Mouse (Mus musculus): ENCODE data around the gene Lrriq4. TPM values are rescaled to one million over a fixed set of nuclear protein-coding genes. Genes with fewer than 3 reads are reported as not detected.

Lrriq4 gene
- polyA plus RNA-seq, 1 experiment from 2014 or later: not detected

DNA sequence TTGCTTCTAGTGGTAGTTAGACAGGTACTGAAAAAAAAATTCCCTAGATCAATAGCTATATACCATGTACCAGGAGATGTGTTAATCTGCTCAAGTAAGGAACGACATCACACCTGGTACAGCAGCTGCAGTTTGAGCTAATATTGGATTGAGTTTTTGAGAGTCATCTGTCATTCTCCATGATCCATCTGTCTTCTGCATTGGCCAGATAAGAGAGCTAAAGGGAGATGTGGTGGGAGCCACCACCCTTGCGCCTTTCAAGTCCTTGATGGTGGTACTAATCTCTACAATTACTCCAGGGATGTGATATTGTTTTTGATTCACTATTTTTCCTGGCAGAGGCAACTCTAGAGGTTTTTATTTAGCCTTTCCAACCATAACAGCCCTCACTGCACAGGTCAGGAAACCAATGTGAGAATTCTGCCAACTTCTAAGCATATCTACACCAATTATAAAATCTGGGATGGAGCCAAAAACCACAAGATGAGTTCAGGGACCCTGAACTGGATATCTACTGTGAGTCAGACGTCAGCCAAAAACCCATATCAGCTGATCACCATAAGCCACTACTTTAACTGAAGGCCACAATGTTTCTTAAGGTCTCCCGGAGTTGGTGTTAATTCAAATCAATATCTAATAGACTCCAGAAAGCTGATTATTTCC, 62.4 kb downstream of the Lrriq4 start:
- WGBS: 53% methylated on average over 4 of the region's 4 CpGs
- Histone ChIP-seq H3K4me3 (ENCODE audit: control insufficient read depth in 1 of 2, insufficient read depth in 1 of 2, low read depth in 1 of 2, low read length in 2 of 2) (no peak overlapping the region), H3K4me1 (ENCODE audit: control insufficient read depth in 2 of 2, insufficient read depth in 2 of 2, low read length in 2 of 2) (no peaks in the 10 kb centered on the region), H3K4me2 (ENCODE audit: low read length) (no peak overlapping the region), H3K27ac (replicated peaks in 1 of 2; ENCODE audit: control insufficient read depth in 1 of 2, insufficient read depth in 1 of 2, low read depth in 2 of 2, low read length in 2 of 2) (no peak overlapping the region), H3K9ac (ENCODE audit: low read length) (no peak overlapping the region), H3K36me3 (ENCODE audit: control insufficient read depth, insufficient read depth, low read length) (no peaks in the 10 kb centered on the region), H3K9me3 (ENCODE audit: control insufficient read depth, low read length) (no peaks in the 10 kb centered on the region), H3K27me3 (ENCODE audit: control insufficient read depth, insufficient read depth, low read length) (no peaks in the 10 kb centered on the region)
- ATAC-seq (ENCODE audit: insufficient number of reproducible peaks, insufficient read depth, low FRiP score, low read depth): no peak

DNA sequence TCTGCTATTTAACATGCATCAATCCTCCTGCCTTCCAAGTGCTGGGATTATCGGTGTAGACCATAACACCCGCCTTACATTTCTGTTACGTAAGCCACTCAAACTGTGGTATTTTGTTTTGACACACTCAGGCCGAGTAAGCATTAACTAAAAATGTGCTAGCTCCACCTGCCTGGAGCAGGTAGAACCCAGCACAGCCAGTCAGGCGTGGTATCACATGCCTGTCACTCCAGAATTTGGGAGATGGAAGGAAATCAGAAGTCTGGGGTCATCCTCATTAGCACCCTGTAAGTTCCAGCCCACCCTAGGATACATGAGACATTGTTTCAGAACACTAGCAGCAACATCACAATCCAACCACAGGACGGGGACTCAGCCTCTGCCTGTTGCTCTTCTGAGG, 65.9 kb downstream of the Lrriq4 start:
- 74% methylated on average over 6 of the region's 6 CpGs for WGBS
- Histone ChIP-seq H3K9ac (ENCODE audit: low read length) (no peak overlapping the region), H3K4me1 (ENCODE audit: control insufficient read depth in 2 of 2, insufficient read depth in 2 of 2, low read length in 2 of 2) (no peaks in the 10 kb centered on the region), H3K4me2 (ENCODE audit: low read length) (no peak overlapping the region), H3K27me3 (ENCODE audit: control insufficient read depth, insufficient read depth, low read length) (no peaks in the 10 kb centered on the region), H3K4me3 (ENCODE audit: control insufficient read depth in 1 of 2, insufficient read depth in 1 of 2, low read depth in 1 of 2, low read length in 2 of 2) (no peak overlapping the region), H3K36me3 (ENCODE audit: control insufficient read depth, insufficient read depth, low read length) (no peaks in the 10 kb centered on the region), H3K27ac (replicated peaks in 1 of 2; ENCODE audit: control insufficient read depth in 1 of 2, insufficient read depth in 1 of 2, low read depth in 2 of 2, low read length in 2 of 2) (no peak overlapping the region), H3K9me3 (ENCODE audit: control insufficient read depth, low read length) (no peaks in the 10 kb centered on the region)
- no peak for ATAC-seq (ENCODE audit: insufficient number of reproducible peaks, insufficient read depth, low FRiP score, low read depth)

DNA sequence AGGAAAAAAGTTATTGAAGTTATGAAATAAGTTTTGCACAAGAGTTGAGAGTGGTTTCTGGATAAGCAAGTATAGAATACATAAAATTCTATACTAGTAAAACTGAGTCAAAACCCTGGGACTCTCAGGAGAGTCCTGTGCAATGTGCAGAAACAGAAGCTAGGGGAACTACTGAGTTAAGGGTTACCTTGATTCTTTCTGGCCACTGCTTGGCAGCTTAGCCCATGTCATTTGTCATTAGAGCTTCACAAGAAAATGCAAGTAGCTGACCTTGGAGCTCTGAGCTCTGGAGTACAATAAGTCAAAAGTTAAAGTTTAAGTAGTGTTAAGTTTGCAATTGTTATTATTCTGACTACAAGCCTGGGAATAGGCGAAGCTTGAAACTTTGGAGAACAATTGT, 69.0 kb downstream of the Lrriq4 start:
- Histone ChIP-seq H3K4me3 (ENCODE audit: control insufficient read depth in 1 of 2, insufficient read depth in 1 of 2, low read depth in 1 of 2, low read length in 2 of 2) (no peak overlapping the region), H3K27ac (replicated peaks in 1 of 2; ENCODE audit: control insufficient read depth in 1 of 2, insufficient read depth in 1 of 2, low read depth in 2 of 2, low read length in 2 of 2) (no peak overlapping the region), H3K4me1 (ENCODE audit: control insufficient read depth in 2 of 2, insufficient read depth in 2 of 2, low read length in 2 of 2) (no peaks in the 10 kb centered on the region), H3K36me3 (ENCODE audit: control insufficient read depth, insufficient read depth, low read length) (no peaks in the 10 kb centered on the region), H3K9me3 (ENCODE audit: control insufficient read depth, low read length) (no peaks in the 10 kb centered on the region), H3K4me2 (ENCODE audit: low read length) (no peak overlapping the region), H3K27me3 (ENCODE audit: control insufficient read depth, insufficient read depth, low read length) (no peaks in the 10 kb centered on the region), H3K9ac (ENCODE audit: low read length) (no peak overlapping the region)
- no peak for ATAC-seq (ENCODE audit: insufficient number of reproducible peaks, insufficient read depth, low FRiP score, low read depth)
- 86% methylated on average over 1 of the region's 1 CpGs for WGBS

DNA sequence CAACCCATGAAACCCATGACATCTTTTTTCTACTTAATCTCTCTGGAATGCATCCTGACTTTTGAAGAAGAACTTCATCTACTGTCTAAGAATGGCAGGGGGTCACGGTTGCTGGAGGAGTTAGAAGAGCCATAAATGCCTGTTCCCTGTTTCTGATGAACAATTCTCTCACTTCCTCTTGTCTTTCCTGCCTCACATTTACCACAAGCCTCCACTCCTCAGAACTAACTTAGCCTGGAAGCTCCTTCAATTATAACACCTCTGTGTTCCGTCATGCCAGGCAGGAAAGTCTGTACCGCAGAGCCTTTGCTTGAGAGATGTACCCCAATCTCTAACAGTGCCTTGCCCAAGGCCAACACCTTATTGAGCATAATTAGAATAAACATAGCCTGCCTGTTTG, 74.3 kb downstream of the Lrriq4 start:
- ATAC-seq (ENCODE audit: insufficient number of reproducible peaks, insufficient read depth, low FRiP score, low read depth): no peak
- WGBS: 78% methylated on average over 3 of the region's 3 CpGs
- Histone ChIP-seq H3K27ac (replicated peaks in 1 of 2; ENCODE audit: control insufficient read depth in 1 of 2, insufficient read depth in 1 of 2, low read depth in 2 of 2, low read length in 2 of 2) (no peak overlapping the region), H3K4me1 (ENCODE audit: control insufficient read depth in 2 of 2, insufficient read depth in 2 of 2, low read length in 2 of 2) (peaks cover 0 to 3% of the 10 kb centered on the region in 2 experiments; a peak in 2 of 4 replicates), H3K27me3 (ENCODE audit: control insufficient read depth, insufficient read depth, low read length) (no peaks in the 10 kb centered on the region), H3K9me3 (ENCODE audit: control insufficient read depth, low read length) (no peaks in the 10 kb centered on the region), H3K9ac (ENCODE audit: low read length) (no peak overlapping the region), H3K4me3 (ENCODE audit: control insufficient read depth in 1 of 2, insufficient read depth in 1 of 2, low read depth in 1 of 2, low read length in 2 of 2) (no peak overlapping the region), H3K4me2 (ENCODE audit: low read length) (no peak overlapping the region), H3K36me3 (ENCODE audit: control insufficient read depth, insufficient read depth, low read length) (no peaks in the 10 kb centered on the region)

Other genes starting within 250 kb of the Lrriq4 start
- gene Mecom, start 96.5 kb upstream of the Lrriq4 start, polyA plus RNA-seq (2014; fragmentation: Nextera tagmentation; extraction: Ambion mirVana): 23.0 and 24.1 TPM in 2 replicates
- gene Actrt3, start 44.6 kb upstream of the Lrriq4 start, polyA plus RNA-seq (2014; fragmentation: Nextera tagmentation; extraction: Ambion mirVana): not detected in 2 replicates
- gene Mynn, start 42.4 kb upstream of the Lrriq4 start, polyA plus RNA-seq (2014; fragmentation: Nextera tagmentation; extraction: Ambion mirVana): 23.4 and 25.9 TPM in 2 replicates
- 0.27 and 0.68 TPM in 2 replicates for gene Lrrc34, start 3.4 kb downstream of the Lrriq4 start, polyA plus RNA-seq (2014; fragmentation: Nextera tagmentation; extraction: Ambion mirVana)
- gene Lrrc31, start 55.3 kb downstream of the Lrriq4 start, polyA plus RNA-seq (2014; fragmentation: Nextera tagmentation; extraction: Ambion mirVana): not detected in 2 replicates
- gene Samd7, start 101.8 kb downstream of the Lrriq4 start, polyA plus RNA-seq (2014; fragmentation: Nextera tagmentation; extraction: Ambion mirVana): not detected in 2 replicates
- gene Sec62, start 148.4 kb downstream of the Lrriq4 start, polyA plus RNA-seq (2014; fragmentation: Nextera tagmentation; extraction: Ambion mirVana): 68.7 and 72.3 TPM in 2 replicates
- gene Gpr160, start 211.4 kb downstream of the Lrriq4 start, polyA plus RNA-seq (2014; fragmentation: Nextera tagmentation; extraction: Ambion mirVana): 1.6 and 2.3 TPM in 2 replicates

All from heart, embryonic 14.5 days (tissue).